In genomic region chr10:117644429-117644748, GRCm38 (mm10) we compare ENCODE assay signal across 14 mouse cellular contexts.
"Had no signal": no experiment of that assay in that cellular context is flagged by ENCODE, and none has a peak within 500 bp of the region (broad histone marks: within the 10 kb centered on the region; RNA-seq: fewer than 3 reads in every experiment).

No protein-coding gene starts in this region.

- H3K9ac ChIP-seq: kidney, embryonic 15.5 days; liver, embryonic 13.5 days had no signal

- H3K4me2 ChIP-seq: kidney, embryonic 15.5 days; liver, embryonic 13.5 days; midbrain, embryonic 11.5 days had no signal

- H3K27ac ChIP-seq: kidney, embryonic 15.5 days; liver, embryonic 13.5 days; stomach, postnatal 0 days had no signal

- DNase-seq: kidney, adult 8-10 months; kidney, postnatal 10 days; kidney, postnatal 4 days; left cerebral cortex, postnatal 4 days; liver, embryonic 13.5 days; lung, adult 2 months; lung, postnatal 14 days; lung, postnatal 4 days; midbrain, embryonic 14.5 days; thymus, adult 2 months; thymus, postnatal 25 days had no signal

- H3K9me3 ChIP-seq: kidney, embryonic 15.5 days; liver, embryonic 13.5 days had no signal

- H3K4me3 ChIP-seq: kidney, embryonic 15.5 days; liver, embryonic 13.5 days had no signal

- H3K36me3 ChIP-seq: kidney, embryonic 15.5 days; liver, embryonic 13.5 days had no signal

- H3K27me3 ChIP-seq: kidney, embryonic 15.5 days had no signal
